Mouse (Mus musculus): ENCODE measurements at regions not wholly inside any gene's neighbourhood (a gene's known extent, or its start where the extent isn't known, plus 50 kb on each side); places are given as distances from the start of the nearest gene placed in this dataset.

DNA sequence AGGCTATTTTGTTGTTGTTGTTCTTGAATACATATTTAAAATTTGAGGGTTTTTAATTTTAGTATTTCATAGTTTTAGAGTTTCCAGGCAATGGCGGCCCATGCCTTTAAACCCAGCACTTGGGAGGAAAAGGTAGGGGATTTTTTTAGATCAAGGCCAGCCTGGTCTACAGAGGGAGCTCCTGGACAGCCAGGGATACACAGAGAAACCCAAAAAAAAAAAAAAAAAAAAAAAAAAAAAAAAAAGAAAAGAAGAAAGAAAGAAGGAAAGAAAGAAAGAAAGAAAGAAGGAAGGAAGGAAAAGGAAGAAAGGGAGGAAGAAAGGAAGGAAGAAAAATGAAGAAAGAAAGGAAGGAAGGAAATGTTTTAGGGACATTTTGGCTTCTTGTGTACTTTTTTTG is 74.9 kb upstream of the Vmn2r121 start:
- in situ Hi-C loops (cut with MboI, MseI), result loop anchor here (25.0 kb wide), 5 partner anchors 452 to 1802 kb away; partner anchors contain the start of genes Gm17267 and Gm21616
